Mouse (Mus musculus) T-cell, adult 2 months (primary cell): ENCODE measurements around the gene Fbxl19.

ENCODE experiments used
- DNase-seq: peaks from one replicate; pipeline ENCODE4 v3.0.0; 2022; ENCODE audit warnings: low spot score

Fbxl19 gene

DNA sequence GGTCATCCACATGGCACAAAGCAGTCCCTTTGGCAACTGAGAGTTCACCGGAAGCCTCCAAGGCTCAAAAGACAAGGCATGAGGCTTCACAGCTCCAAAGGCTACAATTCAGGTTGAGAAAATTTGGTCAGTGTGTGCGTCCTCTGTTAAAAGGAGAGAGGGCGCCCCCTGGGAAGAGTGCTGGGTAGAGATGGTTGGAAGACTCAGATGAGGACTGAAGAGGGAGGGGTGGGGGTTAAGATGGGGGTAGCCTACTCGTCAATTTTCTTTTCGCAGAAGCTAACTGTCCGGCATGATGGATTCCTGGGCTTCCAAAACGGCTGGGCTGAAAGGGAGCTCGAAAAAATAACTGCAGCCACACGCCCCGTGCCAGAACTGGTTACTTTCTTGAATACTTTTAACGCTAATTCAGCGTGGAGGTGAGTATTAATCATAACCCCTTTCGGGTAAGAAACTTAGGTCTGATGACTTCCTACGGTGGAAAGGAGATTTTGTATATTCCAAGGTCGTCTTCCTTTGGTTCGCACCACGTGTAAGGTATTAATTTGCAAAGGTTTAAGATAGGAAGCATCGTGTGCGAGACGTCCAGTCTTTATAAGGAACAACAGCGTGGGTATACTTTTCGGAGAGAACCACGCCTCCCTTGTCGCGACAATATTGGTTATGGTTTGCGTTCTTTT, at the start of gene Fbxl19:
Fbxl19 (plus strand) TSS at position 178 of the 680 bp plus-strand sequence.
- DNase-seq = peak; percentile 59

DNA sequence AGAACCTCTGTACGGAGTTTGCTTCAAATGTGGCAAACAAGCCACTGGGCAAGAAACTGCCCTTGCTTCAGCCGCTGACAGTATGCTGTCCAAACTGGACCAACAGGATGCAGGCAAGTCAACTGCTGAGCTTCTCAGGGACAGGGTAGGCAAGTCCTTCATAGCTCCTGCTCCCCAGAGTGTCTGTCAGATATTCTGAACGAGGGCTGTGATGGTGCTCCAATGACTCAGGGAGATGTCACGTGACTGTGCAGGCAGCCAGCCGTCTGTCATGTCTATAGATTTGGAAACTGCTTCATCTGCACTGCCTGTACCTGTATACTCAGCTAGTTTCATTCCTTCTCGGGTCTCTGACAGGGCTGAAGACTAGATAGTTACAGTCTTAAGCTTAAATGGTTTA, 45.4 kb upstream of the Fbxl19 start:
- no peak for DNase-seq

DNA sequence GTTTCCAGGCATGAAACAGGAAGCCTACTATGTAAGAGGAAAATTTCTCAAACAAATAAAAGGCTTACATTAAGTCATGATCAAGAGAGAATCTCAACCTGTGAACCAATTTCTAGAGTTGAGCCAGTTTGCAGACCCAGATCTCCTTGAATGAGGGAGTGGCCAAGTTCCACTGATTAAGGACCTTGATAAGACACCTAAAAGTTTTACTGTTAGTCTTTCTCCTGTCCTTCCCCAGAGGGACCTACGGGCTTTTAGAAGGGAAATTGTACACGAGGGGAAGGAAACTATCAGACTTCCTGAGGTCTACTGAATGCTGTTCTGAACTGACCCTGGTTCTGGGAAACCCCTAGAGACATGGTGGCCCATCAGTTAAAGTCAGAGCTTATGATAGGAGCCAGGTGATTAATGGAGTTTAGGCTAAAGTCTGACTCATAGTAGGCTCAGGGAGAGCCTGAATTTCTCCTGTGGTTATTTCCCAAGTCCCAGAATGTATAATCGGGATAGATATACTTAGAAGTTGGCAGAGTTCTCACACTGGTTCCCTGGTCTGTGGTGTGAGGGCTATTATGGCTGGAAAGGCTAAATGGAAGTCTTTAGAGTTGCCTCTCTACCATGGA, 43.5 kb upstream of the Fbxl19 start:
- no peak for DNase-seq

DNA sequence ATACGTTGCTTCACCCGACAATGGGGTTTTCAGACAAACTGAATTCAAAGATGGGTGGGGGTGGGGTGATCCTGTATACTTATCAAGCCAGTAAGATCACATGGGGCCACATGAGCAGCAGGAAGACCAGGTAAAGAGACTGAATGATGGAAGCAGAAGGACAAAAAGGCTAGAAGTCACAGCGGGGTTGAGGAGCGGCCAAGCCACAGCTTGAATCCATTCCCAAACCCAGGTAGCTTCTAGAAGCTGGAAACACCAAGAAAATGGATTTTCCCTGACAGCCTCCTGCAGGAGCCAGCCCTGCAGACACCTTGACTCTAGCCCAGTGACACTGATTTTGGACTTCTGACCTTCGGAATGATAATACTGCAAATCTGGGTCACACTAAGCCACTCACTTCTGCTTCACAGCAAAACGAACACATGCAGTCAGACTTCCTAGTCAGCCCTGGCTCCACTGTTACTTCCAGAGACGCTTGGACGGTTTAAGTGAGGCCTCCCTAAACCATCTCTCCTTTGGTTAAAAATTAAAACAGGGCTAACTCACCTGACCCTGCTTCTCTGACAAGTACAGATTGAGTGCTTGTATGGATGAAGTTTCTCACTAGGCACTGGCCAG, 40.7 kb upstream of the Fbxl19 start:
- no peak for DNase-seq

DNA sequence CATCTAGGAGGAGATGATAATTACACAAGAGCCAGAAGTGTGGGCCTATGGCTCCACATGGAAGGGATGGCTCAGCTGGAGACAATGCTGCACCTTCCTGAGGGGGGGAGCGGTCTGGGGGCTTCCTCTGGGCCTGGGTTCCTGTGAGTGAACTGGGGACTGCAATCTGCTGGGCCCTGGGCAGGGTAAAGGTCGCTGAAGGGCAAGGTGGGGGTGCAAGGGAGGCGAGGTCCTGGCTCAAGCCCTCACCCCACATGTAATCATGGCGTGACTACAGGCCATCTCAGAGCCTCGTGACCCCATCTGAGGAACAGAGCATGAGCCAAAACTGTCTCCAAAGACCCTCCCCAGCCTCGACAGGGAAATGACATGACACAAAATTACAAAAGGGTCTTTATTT, 39.7 kb upstream of the Fbxl19 start:
- DNase-seq = no peak

DNA sequence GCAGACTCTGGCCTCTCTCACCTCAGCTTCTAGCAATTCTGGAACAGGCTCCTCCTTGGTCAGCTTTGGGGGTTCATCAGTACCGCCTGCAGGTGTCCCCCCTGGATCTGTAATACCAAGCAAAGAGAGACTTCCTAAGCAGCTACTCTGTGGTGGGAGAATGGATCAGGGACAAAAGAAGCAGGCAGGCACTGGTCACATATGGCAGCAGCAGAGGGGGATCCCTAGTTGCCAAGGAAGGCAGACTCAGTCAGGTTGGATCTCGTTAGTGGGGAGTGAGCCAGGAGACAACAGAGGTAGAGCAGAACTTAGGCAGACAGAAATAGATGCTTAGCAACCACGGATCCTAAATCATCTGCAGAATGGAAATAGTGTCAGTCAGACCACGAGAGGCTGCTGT, 38.6 kb upstream of the Fbxl19 start:
- no peak for DNase-seq

DNA sequence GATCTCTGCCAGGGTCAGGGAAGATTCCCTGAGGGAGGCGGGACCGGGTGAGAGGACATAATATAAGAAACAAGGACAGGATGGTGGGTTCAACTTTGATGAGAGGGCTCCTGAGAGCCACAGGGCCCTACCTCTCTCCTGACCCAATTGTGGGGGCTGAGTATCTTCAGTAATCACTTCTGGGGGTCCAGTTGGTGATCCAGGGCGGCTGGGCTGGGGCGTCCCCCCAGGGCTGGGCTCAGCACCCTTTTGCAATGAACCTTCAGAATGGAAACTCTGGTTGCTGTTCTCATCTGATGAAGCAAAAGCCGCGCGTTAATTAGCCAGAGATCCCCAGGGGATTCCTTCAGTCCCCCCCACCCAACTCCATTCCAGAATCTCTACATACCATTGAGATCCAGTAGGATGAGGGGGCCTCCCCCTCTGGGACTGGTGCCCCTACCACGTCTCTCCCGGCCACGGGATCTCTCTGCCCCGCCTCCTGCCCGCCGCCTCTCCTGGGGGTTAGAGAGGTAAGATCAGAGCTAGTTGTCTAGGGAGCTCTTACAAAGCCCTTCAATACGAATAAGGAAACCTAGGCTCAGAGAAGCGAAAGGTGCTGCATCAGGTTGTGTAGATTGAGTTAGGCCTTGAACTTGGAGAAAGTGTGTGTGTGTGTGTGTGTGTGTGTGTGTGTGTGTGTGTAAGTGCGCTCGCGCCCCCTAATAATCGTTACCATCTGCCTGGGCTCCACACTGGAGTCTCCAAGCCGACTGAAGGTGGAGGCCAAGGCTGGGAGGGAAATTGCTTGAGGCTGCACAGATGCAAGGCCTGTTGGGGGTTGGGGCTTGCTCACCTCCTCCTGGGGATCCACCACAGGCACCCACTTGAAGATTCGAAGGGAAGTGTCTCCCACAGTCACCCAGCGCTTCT, 37.0 kb upstream of the Fbxl19 start:
- DNase-seq = no peak

DNA sequence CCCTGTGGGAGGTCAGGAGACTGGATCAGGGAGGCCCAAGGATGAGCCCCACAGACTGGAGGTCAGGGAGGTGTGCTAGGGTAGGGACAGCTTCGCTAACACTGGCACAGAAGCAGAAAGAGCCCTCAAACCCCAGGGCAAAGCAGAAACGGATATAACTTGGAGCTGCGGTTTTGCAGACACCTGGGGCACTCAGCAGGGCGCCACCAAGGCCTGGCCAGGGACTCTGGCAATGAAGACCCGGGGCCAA, 36.5 kb upstream of the Fbxl19 start:
- no peak for DNase-seq

DNA sequence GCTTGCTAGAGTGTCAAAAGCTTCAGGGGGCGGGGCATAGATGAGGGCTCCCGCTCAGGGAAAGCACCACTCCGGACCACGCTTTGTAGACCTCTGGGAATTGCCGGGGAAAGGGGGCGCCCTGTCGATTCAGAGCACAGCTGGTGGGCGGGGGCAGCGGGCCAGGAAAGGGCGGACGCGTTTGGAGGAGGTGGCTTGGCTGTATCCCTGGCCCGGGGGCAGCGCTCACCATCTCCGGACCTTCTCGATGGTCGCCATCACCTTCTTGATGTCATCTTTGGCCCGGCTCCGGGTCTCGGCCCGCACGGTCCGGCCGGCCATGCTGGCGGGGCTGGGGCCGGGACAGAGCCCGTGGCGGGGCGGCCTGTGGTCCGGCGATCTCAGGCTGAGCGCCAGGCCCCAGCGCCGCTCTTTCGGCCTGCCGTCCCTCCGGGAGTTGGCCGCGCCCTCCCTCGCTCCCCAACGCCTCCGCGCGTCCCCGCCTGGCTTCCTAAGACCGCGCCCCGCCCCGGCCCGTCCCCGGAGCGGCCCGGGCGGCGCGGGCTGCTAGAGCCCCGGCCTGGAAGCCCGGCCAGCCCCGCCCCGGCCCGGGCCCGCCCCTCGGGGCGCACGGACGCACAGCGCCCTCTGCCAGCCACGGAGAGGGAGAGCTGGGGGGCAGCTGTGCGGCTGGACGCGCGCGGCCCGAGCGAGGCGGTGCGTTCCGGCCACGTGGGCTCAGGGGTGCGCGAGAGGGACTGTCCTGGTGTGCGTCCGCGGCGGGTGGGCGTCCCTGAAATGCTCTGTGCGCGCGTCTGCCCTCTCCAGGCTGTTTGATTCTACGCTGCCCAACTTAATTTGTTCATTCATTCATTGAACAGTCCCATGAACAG, 35.9 kb upstream of the Fbxl19 start, which contains the start of gene Bcl7c:
Bcl7c (minus strand) TSS at position 727 of the 872 bp plus-strand sequence.
- peak; percentile 69 for DNase-seq

DNA sequence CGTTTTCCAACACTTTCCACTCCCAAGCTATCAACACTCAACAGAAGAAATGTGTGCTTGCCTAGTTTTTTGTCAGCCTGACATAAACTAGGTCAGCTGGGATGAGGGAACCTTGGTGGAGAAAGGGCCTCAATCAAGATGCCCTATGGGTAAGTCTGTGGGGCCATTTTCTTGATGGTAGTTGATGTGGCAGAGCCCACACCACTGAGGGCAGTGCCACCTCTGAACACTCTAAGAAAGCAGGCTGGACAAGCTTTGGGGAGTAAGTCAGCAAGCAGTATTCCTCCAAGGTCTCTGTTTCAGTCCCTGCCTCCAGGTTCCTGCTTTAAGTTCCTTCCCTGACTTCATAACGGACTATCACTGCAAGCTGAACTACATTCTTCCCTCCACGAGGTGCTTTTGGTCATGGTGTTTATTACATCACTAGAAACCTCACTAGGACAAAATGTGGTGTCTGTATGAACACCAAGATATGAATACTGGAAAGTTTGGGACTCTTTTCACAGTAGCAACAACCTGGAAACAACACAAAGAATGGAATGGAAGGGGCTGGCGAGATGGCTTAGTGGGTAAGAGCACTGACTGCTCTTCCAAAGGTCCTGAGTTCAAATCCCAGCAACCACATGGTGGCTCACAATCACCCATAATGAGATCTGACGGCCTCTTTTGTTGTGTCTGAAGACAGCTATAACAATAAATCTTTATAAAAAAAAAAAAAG, 34.9 kb upstream of the Fbxl19 start:
- no peak for DNase-seq

DNA sequence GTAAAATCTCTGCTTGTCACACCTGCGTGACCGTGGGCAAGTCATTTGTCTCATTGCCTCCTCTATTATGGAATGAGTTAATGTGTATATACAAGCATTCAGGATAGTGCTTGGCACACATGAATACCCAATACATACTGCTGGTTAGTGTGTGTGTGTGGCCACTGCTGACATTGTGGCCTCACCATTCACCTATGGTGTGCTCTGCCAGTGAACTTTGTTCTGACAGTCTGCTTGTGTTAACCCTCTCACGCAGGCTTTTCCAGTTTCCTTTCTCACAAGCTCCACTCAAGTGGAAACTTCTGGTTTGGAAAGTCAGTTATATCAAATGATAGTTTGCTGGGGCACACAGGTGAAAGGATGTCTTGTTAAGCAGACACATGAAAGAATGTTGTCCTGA, 33.3 kb upstream of the Fbxl19 start:
- no peak for DNase-seq

DNA sequence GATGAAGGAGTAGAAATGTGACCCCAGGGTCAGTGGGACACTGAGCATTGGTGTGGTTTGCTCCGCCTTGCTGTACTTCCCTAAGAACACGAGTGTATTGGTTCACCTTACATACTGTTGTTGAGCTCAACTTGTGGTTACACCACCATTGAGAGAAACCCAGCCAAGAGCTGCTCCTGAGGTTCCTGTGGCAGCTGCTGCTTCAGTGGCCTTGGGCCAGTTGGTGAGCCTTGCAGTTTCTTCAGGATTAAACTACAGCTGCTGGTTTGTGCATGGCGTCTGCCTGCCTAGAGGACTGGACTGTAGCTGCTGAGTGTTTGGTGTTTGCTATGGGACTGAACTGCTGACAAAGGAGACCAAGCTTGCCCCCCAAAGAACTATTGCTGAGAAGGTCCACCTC, 32.9 kb upstream of the Fbxl19 start:
- no peak for DNase-seq

DNA sequence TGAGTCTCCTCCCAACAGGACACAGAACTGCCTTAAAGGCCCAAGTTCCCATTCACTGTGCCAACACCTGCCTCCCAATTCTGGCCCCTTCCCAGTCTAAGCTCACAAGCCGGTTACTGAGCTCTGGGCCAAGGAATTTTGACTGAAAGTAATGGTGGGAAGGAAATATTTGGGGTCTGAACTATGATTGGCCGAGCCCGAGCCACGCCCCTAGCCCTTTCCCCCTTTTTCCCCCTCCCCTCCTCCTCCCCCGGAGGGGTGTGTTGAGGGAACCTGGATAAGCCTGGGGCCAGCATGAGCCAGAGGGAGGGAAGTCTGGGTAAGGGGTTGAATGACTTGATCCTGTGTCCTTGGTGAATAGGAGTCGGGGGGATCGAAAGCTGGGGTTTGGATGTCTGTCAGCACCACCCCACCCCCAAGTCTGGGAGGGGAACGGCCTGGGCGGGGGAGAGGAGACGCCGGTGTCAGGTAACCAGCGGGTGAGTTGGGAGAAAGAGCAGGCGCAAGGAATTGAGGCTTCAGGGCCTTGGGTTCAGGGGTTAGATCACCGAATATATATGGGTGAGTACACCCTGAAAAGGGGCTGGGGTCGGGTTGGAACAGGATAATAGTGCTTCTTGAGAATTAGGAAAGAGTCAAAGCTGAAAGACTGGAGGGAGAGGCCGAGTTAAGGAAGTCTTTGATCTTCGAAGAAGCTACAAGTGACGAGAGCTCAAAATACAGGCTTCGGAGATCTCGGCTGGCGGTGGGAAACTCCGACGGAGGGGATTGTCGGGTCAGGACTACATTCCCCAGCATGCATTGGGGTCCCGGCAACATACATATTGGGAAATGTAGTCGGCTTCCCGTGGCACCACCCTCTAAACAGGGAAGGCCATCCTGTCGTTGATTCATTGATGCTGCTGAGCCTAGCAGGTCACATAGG, 31.6 kb upstream of the Fbxl19 start, which contains the start of gene Ctf1:
Ctf1 (plus strand) TSS at position 276 of the 925 bp plus-strand sequence.
- DNase-seq = peak; percentile 64

DNA sequence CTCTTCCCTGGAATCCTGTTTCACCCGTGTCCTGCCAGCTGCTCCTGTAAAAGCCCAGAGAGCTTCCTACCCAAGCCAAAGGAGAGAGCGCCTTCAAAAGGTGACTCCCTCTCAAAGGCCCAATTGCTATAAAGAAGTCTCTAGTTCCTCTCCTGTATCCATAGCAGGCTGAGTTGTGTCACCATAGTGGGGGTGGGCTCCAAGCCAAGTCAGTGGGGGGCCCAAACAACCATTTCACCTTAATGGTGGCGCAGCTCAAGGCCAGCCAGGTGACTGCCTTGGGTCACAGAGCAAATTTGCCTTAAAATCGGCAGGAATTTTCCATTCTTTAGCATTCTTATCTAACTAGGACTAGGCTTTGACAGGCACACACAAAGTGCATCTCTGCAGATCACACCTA, 29.5 kb upstream of the Fbxl19 start:
- DNase-seq = no peak

DNA sequence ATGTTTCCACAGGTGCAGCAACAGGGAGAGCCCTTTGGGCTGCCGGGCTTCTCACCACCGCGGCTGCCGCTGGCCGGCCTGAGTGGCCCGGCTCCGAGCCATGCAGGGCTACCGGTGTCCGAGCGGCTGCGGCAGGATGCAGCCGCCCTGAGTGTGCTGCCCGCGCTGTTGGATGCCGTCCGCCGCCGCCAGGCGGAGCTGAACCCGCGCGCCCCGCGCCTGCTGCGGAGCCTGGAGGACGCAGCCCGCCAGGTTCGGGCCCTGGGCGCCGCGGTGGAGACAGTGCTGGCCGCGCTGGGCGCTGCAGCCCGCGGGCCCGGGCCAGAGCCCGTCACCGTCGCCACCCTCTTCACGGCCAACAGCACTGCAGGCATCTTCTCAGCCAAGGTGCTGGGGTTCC, 27.4 kb upstream of the Fbxl19 start:
- DNase-seq = peak; percentile 41

DNA sequence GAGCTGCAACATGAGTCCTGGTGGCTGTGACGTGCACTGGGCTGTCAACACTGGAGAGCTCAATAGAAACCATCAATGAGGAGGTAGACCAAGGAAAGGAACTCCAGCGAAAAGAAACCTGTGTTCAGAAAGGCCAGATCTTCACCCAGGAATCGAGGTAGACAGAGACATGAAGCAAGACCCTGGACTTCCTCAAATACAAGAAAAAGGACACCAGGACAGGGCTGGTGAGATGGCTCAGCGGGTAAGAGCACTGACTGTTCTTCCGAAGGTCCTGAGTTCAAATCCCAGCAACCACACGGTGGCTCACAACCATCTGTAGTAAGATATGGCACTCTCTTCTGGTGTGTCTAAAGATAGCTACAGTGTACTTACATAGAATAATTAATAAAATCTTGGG, 26.0 kb upstream of the Fbxl19 start:
- DNase-seq = no peak

DNA sequence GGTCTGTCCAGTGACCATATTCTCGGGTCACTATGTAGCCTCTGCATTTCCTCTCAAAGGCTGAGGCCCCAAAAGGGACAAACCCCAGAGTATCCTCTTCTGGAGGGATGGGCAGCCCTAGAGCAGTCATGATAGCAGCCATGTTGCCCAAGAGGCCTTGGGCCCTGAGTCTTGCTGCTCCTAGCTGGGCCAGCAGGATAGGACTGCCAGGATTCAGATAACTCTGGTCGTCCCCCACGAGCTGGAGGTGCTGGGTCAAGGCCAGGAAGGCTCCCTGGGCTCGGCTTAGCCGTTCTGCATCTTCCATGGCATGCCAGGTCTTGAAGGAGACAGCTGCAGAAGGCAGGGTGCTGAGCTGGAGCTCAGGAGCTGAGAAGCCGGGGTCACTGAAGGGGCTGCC, 25.1 kb upstream of the Fbxl19 start:
- no peak for DNase-seq

DNA sequence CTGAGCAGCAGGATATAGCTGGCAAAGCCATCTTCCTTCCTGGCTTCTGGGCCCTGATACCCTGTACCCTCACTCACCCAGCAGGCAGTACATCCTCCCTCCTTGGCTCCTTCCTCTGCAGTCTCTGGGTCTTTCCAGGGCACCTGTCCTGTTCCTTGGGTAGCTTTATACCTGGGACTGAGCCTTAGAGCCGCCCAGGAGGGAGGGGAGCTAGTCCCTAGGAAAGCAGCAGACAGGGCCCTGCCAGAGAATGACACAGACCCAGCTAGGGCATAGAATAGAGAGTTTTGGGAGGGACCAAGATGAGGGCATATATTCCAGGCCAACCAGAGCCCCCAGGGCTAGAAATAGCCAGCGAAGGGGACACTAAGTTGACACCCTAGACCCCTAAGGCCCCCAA, 18.9 kb upstream of the Fbxl19 start:
- DNase-seq = no peak

DNA sequence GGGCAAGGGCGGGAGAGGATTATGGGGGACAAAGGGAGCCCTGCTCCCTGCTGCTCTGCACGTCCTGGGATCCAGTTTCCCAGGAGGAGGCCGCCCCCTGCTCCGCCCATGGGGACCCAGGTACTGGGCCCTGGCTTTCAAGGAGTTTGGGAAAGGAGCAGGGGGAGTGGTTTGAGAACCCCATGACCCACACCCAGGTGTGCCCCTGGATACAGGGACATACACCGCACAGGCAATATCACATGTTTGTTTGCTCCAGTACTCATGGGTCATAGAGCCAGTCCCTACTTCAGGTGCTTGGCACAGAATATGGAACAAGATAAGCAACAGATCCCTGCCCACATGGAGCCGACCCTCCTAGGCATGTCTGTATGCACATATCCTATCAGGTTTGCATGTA, 18.4 kb upstream of the Fbxl19 start:
- DNase-seq = no peak

DNA sequence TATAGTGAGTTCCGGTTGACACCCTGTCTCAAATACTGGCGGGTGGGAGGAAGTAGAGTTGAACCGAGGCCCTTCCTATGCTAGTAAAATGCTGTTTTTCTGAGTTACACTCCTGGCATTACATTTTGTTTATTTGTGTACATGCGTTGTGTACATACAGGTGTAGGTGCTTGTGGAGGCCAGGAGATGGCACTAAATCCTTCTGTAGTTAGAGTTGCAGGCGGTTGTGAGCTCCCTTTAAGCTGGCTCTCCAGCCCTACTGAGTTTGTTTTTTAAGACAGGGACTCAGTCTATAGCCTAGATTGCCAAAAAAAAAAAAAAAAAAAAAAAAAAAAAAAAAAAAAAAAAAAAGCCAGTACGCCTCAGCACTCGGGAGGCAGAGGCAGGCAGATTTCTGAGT, 16.4 kb upstream of the Fbxl19 start:
- DNase-seq = no peak
